Mouse (Mus musculus): ENCODE results near the gene Gm10097.

Gm10097 gene

DNA sequence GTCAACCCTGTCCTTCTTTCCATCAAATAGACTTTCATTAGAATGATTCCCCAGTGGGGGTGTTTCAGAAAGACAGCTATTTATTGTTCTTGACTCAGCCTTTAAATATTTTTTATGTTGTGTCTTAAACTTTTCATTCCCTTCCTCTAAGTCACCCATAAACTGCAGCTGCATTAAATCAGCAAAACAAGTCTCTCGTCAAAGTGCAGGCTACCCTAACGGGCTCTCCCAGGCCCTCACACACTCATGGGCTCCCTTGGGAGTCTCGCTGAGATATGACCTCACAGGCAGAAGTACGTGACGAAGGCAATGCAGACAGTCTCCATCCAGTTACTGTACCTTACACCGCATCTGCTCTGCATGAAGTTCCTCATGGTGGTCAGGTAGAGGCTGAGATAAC lies 17.3 kb downstream of the Gm10097 start:
- DNase-seq, result no peak

- no peak for DNase-seq
Measured at GRCm38 (mm10) chr10:5087336-5087735, 18.3 kb downstream of the Gm10097 start.

- no peak for DNase-seq
Measured at GRCm38 (mm10) chr10:5089133-5089532, 20.1 kb downstream of the Gm10097 start.

DNA sequence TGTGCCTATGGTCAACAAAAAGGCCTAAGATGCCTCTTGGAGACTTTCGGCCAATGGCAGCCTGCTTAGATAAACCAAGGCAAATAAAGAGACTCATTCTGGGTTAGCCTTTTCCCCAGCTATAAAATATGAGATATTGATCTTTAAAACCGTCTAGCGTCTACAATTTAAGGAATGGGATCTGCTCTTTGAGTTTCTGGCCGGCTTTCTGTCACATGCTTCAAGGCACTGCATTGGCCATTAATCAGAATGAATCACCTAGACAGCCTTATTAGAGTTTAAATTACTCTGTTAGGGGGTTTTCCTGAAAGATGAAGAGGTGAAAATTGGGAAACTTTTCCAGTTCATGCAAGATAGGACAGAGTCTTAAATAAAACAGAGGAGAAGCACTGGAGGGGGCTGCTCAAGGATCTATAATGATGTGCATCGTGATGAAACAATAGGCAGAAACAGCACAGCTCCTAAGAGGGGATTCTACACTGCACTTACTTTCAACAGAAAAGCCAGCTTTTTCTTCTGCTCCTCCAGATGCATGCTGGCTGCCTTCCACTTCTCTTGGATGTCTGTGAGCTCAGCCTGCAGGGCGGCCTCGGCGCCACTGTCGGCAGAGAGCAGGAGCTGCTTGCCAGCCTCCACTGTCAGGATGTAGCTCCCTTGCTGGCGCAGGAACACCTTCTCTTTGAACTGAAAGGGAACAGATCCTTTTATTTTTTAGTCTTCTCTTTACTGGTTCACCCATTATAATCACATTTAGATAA lies 28.2 kb downstream of the Gm10097 start:
- no peak for DNase-seq

DNA sequence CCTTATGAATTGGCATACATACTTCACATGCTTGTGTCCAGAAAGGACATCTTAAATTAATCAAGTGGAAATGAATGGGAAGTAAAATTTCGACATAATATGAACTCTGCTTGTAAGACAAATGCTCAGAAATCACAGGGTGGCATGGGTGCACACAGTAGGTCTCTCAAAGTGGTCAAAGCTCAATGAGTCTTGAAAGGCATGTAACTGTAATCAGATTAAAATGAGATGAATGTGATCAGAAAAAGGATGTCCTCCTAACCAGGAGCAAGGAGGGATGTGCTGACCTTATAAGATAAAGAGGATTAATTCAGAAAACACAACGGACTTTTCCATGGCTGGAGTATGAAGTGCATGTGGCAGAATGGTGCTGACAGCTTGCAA lies 28.8 kb downstream of the Gm10097 start:
- DNase-seq, result no peak

DNA sequence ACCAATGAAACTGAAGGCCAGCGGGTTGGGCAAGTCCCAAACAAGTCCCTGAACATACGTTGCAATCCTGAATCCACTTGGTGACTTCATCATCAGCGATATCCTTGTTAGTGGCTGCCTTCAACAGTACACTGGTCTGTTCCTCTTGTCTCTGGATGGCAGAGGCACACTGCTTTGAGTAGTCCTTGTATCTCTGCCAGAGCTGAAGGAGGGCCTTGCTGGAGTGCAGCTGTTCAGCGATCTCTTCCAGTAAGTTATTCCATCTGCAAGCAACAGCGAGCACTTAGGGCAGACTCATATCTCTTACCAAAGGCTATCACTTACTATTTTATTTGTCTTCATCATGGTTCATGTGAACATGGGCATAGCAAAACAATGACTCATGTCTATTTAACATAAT lies 41.8 kb downstream of the Gm10097 start:
- DNase-seq, result no peak

- DNase-seq, result no peak
Measured at GRCm38 (mm10) chr10:5116155-5116554, 47.2 kb downstream of the Gm10097 start.

DNA sequence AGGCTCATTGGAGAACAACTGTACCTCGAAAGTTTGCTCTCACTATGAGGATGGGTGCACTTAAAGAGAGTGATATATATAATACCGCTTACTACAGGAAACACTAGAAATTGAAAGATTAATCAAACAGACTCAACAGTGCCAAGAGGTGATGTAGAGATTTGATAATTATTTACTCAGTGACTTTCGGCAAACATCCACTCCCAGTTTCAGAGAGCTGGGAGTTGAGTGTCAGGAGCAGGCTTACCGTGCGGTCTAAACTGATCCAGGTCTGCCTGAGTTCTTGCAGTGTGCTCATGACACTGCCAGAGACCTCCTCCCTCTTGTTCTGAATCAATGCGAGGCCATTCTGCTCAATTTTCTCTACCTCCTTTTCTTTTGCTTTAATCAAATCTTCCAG lies 47.7 kb downstream of the Gm10097 start:
- DNase-seq, result no peak

Data from B cell, adult 2 months (primary cell).